Mouse (Mus musculus) forebrain, embryonic 14.5 days (tissue): ENCODE results near the gene Sorbs1. TPM values are rescaled to one million over a fixed set of nuclear protein-coding genes. Genes with fewer than 3 reads are reported as not detected.

Source experiments
- ATAC-seq: fragments of 200-750 bp; cut with Nextera tagmentation; 2 replicates; pipeline ENCODE4 v1.8.0; 2017; ENCODE audit warnings: mild to moderate bottlenecking, moderate library complexity
- DNase-seq: peaks from one replicate; pipeline ENCODE4 v3.0.0-alpha.2; 2015; ENCODE audit warnings: low spot score
- H3K27ac ChIP-seq: fragments of 300-500 bp; sonication (generic); 2 replicates; pipeline ENCODE4 v1.5.1; 2014; ENCODE audit warnings: low read depth, mild to moderate bottlenecking, control low read depth, low read length, moderate library complexity
- H3K27me3 ChIP-seq: fragments of 300-500 bp; sonication (generic); replicated peaks from 2 replicates; pipeline ENCODE4 v1.6.1; 2014; ENCODE audit warnings: low read length, control low read depth, mixed read lengths; ENCODE audit not compliant: control insufficient read depth, insufficient read depth
- H3K36me3 ChIP-seq: fragments of 300-500 bp; sonication (generic); 2 replicates; pipeline ENCODE4 v1.6.1; 2014; ENCODE audit warnings: low read length, control low read depth; ENCODE audit not compliant: control insufficient read depth, insufficient read depth
- H3K4me1 ChIP-seq: fragments of 300-500 bp; sonication (generic); 2 replicates; pipeline ENCODE4 v1.6.1; 2014; ENCODE audit warnings: antibody characterized with exemption, low read length, control low read depth; ENCODE audit not compliant: control insufficient read depth, insufficient read depth
- H3K4me2 ChIP-seq: fragments of 300-500 bp; sonication (generic); 2 replicates; pipeline ENCODE4 v1.6.1; 2014; ENCODE audit warnings: mild to moderate bottlenecking, control low read depth, low read length
- H3K4me3 ChIP-seq: fragments of 300-500 bp; sonication (generic); 2 replicates; pipeline ENCODE4 v1.5.1; 2014; ENCODE audit warnings: low read depth, low read length, control low read depth
- H3K9ac ChIP-seq: fragments of 300-500 bp; sonication (generic); 2 replicates; pipeline ENCODE4 v1.6.1; 2014; ENCODE audit warnings: mild to moderate bottlenecking, low read length, control low read depth, moderate library complexity
- H3K9me3 ChIP-seq: fragments of 300-500 bp; sonication (generic); replicated peaks from 2 replicates; pipeline ENCODE4 v1.6.1; 2016; ENCODE audit warnings: low read length, control low read depth, mixed read lengths; ENCODE audit not compliant: control insufficient read depth
- WGBS: fragments of 180-500 bp; shearing (Covaris S2); extraction: QIAGEN DNeasy Blood & Tissue Kit; methylation state at CpG from one replicate; pipeline ENCODE4 v1.1.7; 2014; 5-methylcytosine and 5-hydroxymethylcytosine counted together
- polyA plus RNA-seq: library from polyadenylated mRNA; unstranded; fragments of >200 nt; fragmentation: Nextera tagmentation; extraction: Ambion mirVana; gene quantifications from 2 replicates; pipeline ENCODE4 v1.2.1, GENCODE M21; 2014

Gene Sorbs1
- polyA plus RNA-seq, 1 experiment from 2014 or later = 61.1 TPM

GRCm38 (mm10) chr19:40462892-40463291, 50.7 kb downstream of the Sorbs1 start:
- no peak overlapping the region for H3K27ac ChIP-seq
- H3K4me2 ChIP-seq = no peak overlapping the region
- 86% methylated on average over 6 of the region's 6 CpGs for WGBS
- no peaks in the 10 kb centered on the region for H3K36me3 ChIP-seq
- DNase-seq (no peak), ATAC-seq (no peak)
- no peaks in the 10 kb centered on the region for H3K27me3 ChIP-seq
- H3K9me3 ChIP-seq = no peaks in the 10 kb centered on the region
- H3K4me1 ChIP-seq = peaks cover 5% of the 10 kb centered on the region; the same call in 1 of the 2 replicates
- H3K9ac ChIP-seq = no peak overlapping the region
- no peak overlapping the region for H3K4me3 ChIP-seq

GRCm38 (mm10) chr19:40462481-40462880, 51.1 kb downstream of the Sorbs1 start:
- H3K4me2 ChIP-seq = no peak overlapping the region
- no peaks in the 10 kb centered on the region for H3K9me3 ChIP-seq
- peaks cover 5% of the 10 kb centered on the region; the same call in 1 of the 2 replicates for H3K4me1 ChIP-seq
- no peak overlapping the region for H3K4me3 ChIP-seq
- H3K9ac ChIP-seq = no peak overlapping the region
- H3K36me3 ChIP-seq = no peaks in the 10 kb centered on the region
- H3K27me3 ChIP-seq = no peaks in the 10 kb centered on the region
- no peak for ATAC-seq
- WGBS = 86% methylated on average over 2 of the region's 2 CpGs
- no peak for DNase-seq
- H3K27ac ChIP-seq = no peak overlapping the region

DNA sequence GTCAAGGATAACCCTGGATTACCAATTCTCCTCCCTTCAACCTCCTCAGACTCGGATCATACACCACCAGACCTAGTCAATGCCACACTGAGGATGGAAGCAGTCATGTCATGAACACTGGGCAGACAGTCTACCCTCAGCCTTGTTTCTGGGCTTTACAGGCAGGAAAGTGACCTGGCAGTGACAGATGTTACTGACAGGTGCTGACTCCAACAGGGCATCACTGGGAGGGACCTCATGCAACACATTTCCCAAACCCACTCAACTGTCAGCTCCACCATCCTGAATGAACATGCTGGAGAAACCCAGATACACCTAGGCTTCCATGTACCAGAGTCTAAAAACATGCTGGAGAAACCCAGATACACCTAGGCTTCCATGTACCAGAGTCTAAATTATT, 51.9 kb downstream of the Sorbs1 start:
- no peak for DNase-seq
- H3K27me3 ChIP-seq = no peaks in the 10 kb centered on the region
- ATAC-seq = no peak
- H3K4me1 ChIP-seq = peaks cover 5% of the 10 kb centered on the region; the same call in 1 of the 2 replicates
- 72% methylated on average over 1 of the region's 1 CpGs for WGBS
- no peaks in the 10 kb centered on the region for H3K9me3 ChIP-seq
- no peak overlapping the region for H3K4me3 ChIP-seq
- no peak overlapping the region for H3K27ac ChIP-seq
- no peak overlapping the region for H3K4me2 ChIP-seq
- H3K36me3 ChIP-seq = no peaks in the 10 kb centered on the region
- no peak overlapping the region for H3K9ac ChIP-seq

DNA sequence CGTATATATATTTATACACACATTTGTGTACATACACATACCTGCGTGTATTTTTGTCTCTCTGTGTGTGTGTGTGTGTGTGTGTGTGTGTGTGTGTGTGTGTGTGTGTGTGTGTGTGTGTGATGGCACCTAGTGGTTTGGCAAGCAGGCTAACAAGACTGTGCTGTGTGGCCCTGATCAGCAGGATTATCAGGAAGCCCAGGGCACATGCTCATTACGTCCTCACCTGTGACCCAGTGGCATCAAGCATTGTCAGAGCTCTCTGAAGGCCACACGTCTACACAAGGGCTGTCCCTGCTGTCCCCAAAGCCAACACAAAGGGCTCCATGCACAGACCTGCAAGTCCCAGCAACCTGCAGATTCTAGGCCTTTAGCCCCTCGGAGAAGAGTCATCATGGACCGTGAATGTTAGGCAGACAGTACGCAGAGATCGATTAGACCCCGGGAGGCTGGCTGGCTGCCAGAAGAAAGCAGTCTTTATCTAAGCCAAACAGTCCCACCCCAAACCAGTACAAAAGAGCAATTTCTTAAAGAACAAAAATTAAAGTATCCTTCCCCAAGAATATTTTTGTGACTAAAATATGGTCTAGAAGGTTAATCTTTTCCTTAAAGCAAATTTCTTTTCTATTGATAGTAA, 52.6 kb downstream of the Sorbs1 start:
- no peak overlapping the region for H3K9ac ChIP-seq
- DNase-seq = no peak
- H3K9me3 ChIP-seq = no peaks in the 10 kb centered on the region
- H3K27me3 ChIP-seq = no peaks in the 10 kb centered on the region
- 50% methylated on average over 9 of the region's 9 CpGs for WGBS
- H3K4me3 ChIP-seq = no peak overlapping the region
- no peak overlapping the region for H3K4me2 ChIP-seq
- peaks cover 5% of the 10 kb centered on the region; the same call in 1 of the 2 replicates for H3K4me1 ChIP-seq
- ATAC-seq = peak; percentile 53; the same call in 1 of the 2 replicates
- H3K36me3 ChIP-seq = no peaks in the 10 kb centered on the region
- no peak overlapping the region for H3K27ac ChIP-seq

DNA sequence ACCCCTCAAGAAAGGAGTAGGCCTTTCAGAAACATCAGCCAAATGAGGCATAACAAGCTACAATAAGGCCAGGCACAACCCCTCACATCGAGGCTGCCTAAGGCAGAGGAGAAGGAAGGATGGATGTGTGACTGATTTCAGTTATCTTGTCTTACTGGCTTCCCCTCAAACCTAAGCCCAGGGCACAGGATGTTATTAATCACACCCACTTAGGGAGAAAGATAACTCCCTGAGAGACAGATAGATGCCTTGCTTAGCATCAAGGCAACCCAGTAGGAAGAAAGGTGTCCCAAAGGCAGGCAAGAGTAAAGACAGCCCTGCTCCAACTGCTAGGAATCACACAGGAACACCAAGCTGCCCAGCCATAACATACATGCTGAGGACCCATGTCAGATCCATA, 54.2 kb downstream of the Sorbs1 start:
- Histone ChIP-seq H3K27me3 (no peaks in the 10 kb centered on the region), H3K9me3 (no peaks in the 10 kb centered on the region), H3K4me3 (no peak overlapping the region), H3K4me1 (no peaks in the 10 kb centered on the region), H3K36me3 (no peaks in the 10 kb centered on the region), H3K4me2 (no peak overlapping the region), H3K9ac (no peak overlapping the region), H3K27ac (no peak overlapping the region)
- DNase-seq (no peak), ATAC-seq (no peak)
- 52% methylated on average over 1 of the region's 1 CpGs for WGBS

DNA sequence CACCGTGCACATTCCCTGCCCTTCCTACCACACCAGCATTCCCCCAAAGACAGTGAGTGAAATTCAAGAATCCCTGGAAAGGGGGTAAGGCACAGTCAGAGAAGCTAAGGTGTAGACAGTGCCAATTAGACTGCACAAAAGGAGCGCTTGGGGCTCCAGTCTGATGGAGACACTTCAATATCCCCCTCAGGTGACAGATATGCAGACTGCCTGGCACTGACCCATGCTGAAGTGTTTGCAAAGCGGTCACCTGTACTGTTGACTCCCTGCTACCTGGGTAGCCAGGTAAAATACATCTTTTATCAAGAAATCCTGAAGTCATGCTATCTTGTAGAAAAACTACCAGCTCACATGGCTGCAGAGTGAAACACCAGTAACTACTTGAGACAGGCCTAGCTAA, 54.8 kb downstream of the Sorbs1 start:
- ATAC-seq = no peak
- Histone ChIP-seq H3K27me3 (no peaks in the 10 kb centered on the region), H3K9ac (no peak overlapping the region), H3K4me1 (no peaks in the 10 kb centered on the region), H3K36me3 (no peaks in the 10 kb centered on the region), H3K4me2 (no peak overlapping the region), H3K4me3 (no peak overlapping the region), H3K27ac (no peak overlapping the region), H3K9me3 (no peaks in the 10 kb centered on the region)
- WGBS = 94% methylated on average over 3 of the region's 3 CpGs
- no peak for DNase-seq

DNA sequence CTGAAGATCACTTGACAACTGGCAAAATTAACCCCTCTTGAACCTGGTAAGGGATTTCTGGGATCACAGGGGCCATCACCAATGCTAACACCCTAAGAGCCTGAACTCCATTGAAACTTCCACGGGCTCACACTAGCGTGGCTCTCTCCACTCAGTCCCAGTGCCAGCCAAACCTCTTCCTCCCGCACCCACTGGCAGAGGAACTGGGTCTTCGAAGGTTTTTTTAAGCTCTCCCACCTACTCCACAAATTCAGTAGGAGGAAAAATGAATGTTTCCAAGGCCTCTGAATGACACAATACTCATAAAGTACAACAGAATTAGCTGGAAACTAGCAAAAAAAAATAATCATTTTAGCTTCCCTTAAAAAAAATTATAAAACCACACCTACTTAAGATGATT, 58.3 kb downstream of the Sorbs1 start:
- no peak for ATAC-seq
- H3K4me2 ChIP-seq = no peak overlapping the region
- no peaks in the 10 kb centered on the region for H3K4me1 ChIP-seq
- H3K9me3 ChIP-seq = no peaks in the 10 kb centered on the region
- H3K27me3 ChIP-seq = no peaks in the 10 kb centered on the region
- no peak for DNase-seq
- 0 out of 2 replicates have a peak, but pooled peaks cover 2% of the 10 kb centered on the region for H3K36me3 ChIP-seq
- no peak overlapping the region for H3K27ac ChIP-seq
- no peak overlapping the region for H3K9ac ChIP-seq
- H3K4me3 ChIP-seq = no peak overlapping the region
- 91% methylated on average over 4 of the region's 4 CpGs for WGBS

GRCm38 (mm10) chr19:40454096-40454495, 59.5 kb downstream of the Sorbs1 start:
- Histone ChIP-seq H3K36me3 (peaks cover 2% of the 10 kb centered on the region; the same call in 1 of the 2 replicates), H3K4me2 (no peak overlapping the region), H3K4me3 (no peak overlapping the region), H3K27me3 (no peaks in the 10 kb centered on the region), H3K27ac (no peak overlapping the region), H3K9ac (no peak overlapping the region), H3K9me3 (no peaks in the 10 kb centered on the region), H3K4me1 (no peaks in the 10 kb centered on the region)
- ATAC-seq = no peak
- 95% methylated on average over 4 of the region's 4 CpGs for WGBS
- DNase-seq = no peak

- no peak for ATAC-seq
- no peak overlapping the region for H3K27ac ChIP-seq
- no peaks in the 10 kb centered on the region for H3K27me3 ChIP-seq
- peaks cover 6% of the 10 kb centered on the region; the same call in 1 of the 2 replicates for H3K36me3 ChIP-seq
- H3K9me3 ChIP-seq = no peaks in the 10 kb centered on the region
- no peak overlapping the region for H3K4me3 ChIP-seq
- no peak overlapping the region for H3K4me2 ChIP-seq
- no peak overlapping the region for H3K9ac ChIP-seq
- H3K4me1 ChIP-seq = no peaks in the 10 kb centered on the region
- WGBS = 92% methylated on average over 2 of the region's 2 CpGs
- DNase-seq = no peak
Observed at GRCm38 (mm10) chr19:40452201-40452600, 61.4 kb downstream of the Sorbs1 start.
